Mouse (Mus musculus) testis, adult 2 months (tissue): Measurements from ENCODE around the gene Rnf145. TPM values are rescaled to one million over a fixed set of nuclear protein-coding genes. Genes with fewer than 3 reads are reported as not detected.

Experiments
- H3K27ac ChIP-seq: fragments of 200-500 bp; 2 replicates; pipeline ENCODE4 v1.5.1; 2012; ENCODE audit warnings: low read depth, low read length; ENCODE audit not compliant: control insufficient read depth, insufficient read depth
- H3K27me3 ChIP-seq: fragments of 200-500 bp; 2 replicates; pipeline ENCODE4 v1.6.1; 2012; ENCODE audit warnings: mild to moderate bottlenecking, low read length, moderate library complexity; ENCODE audit not compliant: control insufficient read depth, insufficient read depth
- H3K36me3 ChIP-seq: fragments of 200-500 bp; 2 replicates; pipeline ENCODE4 v1.6.1; 2012; ENCODE audit warnings: mild to moderate bottlenecking, low read length; ENCODE audit not compliant: control insufficient read depth, insufficient read depth
- H3K4me1 ChIP-seq: fragments of 200-500 bp; 2 replicates; pipeline ENCODE4 v1.6.1; 2012; ENCODE audit warnings: low read length; ENCODE audit not compliant: control insufficient read depth, insufficient read depth
- H3K4me3 ChIP-seq: fragments of 200-500 bp; 2 replicates; pipeline ENCODE4 v1.5.1; 2012; ENCODE audit warnings: low read depth, mild to moderate bottlenecking, low read length, moderate library complexity, mixed read lengths; ENCODE audit not compliant: control insufficient read depth
- CTCF ChIP-seq: fragments of 200-500 bp; IDR thresholded peaks from 2 replicates; pipeline ENCODE4 v1.5.1; 2012; ENCODE audit warnings: low read depth, mild to moderate bottlenecking, inconsistent platforms, low read length, moderate library complexity; ENCODE audit not compliant: control insufficient read depth, insufficient read depth, insufficient replicate concordance
- POLR2A ChIP-seq: fragments of 200-500 bp; IDR thresholded peaks from 2 replicates; pipeline ENCODE4 v1.6.1; 2012; ENCODE audit warnings: low read depth, mild to moderate bottlenecking, inconsistent platforms, low read length, moderate library complexity; ENCODE audit not compliant: control insufficient read depth
- polyA plus RNA-seq: library from polyadenylated mRNA; depleted of rRNA; stranded (reverse); fragments of >200 nt; gene quantifications from 2 replicates; pipeline ENCODE4 v1.2.3, GENCODE M21; 2012

Gene Rnf145
- polyA plus RNA-seq, 1 experiment, result 14.9 TPM

- TF ChIP-seq CTCF (no peak), POLR2A (no peak)
- no peak overlapping the region for H3K4me3 ChIP-seq
- H3K36me3 ChIP-seq, result no peaks in the 10 kb centered on the region
Observed at GRCm38 (mm10) chr11:44478382-44478781, 40.4 kb upstream of the Rnf145 start.

DNA sequence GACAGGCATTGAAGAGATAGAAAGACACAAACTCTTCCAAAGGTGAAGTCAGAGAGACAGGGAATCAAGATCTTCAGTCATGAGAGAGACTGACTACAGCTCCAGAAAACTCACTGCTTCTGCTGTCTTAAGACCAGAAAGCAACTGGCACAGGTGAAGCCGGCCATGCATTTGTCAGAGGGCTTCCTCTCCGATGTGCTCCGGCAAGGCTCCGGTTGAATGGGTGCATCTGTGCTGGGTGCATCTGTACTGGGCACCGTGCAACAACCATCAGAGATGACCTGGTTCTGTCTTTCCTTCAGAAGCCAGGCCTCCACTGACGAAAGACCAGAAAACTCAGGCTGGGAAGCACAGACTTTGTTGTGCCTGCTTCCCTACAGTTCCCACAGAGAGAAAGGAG, 38.5 kb upstream of the Rnf145 start:
- Histone ChIP-seq H3K4me3 (no peak overlapping the region), H3K36me3 (no peaks in the 10 kb centered on the region), H3K4me1 (no peaks in the 10 kb centered on the region; the same call in 1 of the 2 replicates), H3K27me3 (no peaks in the 10 kb centered on the region), H3K27ac (no peak overlapping the region)
- TF ChIP-seq CTCF (no peak), POLR2A (no peak)

More at GRCm38 (mm10) chr11:44478382-44478781, 40.4 kb upstream of the Rnf145 start:
- H3K27me3 ChIP-seq, result no peaks in the 10 kb centered on the region
- no peaks in the 10 kb centered on the region; the same call in 1 of the 2 replicates for H3K4me1 ChIP-seq
- H3K27ac ChIP-seq, result no peak overlapping the region

DNA sequence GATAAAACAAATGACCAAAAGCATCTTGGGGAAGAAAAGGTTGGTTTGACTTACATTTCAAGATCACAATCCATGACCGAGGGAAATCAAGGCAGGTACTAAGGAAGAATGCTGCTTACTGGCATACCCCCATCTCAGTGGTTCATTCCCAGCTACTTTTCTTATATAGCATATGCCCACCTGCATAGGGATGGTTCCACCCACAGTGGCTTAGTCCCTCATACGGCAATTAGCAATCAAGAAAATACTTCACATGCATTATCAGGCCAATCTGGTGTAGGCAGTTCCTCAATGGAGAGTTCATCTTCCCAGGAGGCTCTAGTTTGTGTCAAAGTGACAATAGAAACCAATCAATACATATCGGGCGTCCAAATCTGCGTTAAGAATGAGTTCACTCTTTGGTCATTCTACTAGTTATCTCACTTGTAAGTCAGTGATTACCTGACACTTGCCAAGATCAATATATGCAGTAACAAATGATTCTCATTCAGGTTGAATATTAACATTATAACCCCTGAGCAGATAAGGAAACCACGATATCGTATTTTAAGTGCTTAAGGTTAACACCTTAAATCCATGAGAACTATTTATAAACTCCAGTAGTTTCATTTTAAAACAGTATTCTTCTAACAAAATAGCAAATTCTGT, 33.6 kb upstream of the Rnf145 start:
- Histone ChIP-seq H3K27ac (no peak overlapping the region), H3K36me3 (no peaks in the 10 kb centered on the region), H3K27me3 (no peaks in the 10 kb centered on the region), H3K4me1 (no peaks in the 10 kb centered on the region; the same call in 1 of the 2 replicates), H3K4me3 (no peak overlapping the region)
- TF ChIP-seq POLR2A (no peak), CTCF (no peak)

DNA sequence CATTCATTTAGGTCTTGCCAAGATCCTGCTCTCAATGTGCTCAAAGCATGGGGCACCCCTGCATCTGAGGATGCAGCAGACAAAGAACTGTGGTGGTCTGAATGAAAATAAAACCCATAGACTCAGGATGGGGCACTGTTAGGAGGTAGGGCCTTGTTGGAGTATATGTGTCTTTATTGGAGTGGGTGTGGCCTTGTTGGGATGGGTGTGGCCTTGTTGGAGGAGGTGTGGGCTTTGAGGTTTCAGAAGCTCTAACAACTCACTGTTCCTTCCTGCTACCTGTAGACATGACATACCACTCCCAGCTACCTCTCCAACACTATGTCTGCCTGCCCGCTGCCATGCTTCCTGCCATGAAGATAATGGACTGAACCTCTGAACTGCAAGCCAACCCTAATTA, 29.6 kb upstream of the Rnf145 start:
- Histone ChIP-seq H3K36me3 (no peaks in the 10 kb centered on the region), H3K27me3 (no peaks in the 10 kb centered on the region), H3K4me1 (no peaks in the 10 kb centered on the region), H3K27ac (no peak overlapping the region), H3K4me3 (no peak overlapping the region)
- no peak for TF ChIP-seq POLR2A
- no peak for TF ChIP-seq CTCF

DNA sequence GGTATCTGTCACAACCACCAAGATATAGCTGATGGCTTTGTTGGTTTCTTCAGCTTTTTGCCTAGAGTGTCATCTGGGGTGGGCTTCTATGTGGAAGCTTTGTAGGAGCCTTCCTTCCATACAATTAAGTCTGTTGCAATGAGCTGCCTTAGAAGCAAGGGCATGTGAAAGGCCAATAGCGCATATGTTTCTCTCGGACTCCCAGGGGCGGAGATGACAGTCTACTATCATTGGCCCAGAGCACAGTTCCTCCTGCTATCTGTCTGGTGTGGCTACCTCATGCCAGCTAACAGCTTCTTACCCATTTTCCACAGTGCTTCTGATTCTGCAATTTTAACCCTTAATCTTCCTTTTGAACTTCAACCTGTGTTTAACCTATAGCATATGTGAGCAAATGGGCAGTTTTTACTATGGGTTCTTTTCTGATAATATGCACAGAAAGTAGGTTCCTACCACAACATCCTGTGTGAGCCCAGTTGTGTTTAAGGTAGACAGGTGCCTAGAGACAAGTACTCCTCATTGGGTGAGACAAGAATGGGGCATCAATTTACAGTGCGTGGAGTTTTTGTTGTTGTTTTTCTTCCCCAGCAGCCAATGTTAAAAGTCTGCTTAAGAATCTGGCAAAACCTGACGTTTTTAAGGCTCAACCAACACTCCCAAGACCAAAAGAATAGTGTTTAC, 24.0 kb upstream of the Rnf145 start:
- no peaks in the 10 kb centered on the region for H3K27me3 ChIP-seq
- no peak overlapping the region for H3K27ac ChIP-seq
- no peaks in the 10 kb centered on the region; the same call in 1 of the 2 replicates for H3K4me1 ChIP-seq
- TF ChIP-seq CTCF (no peak), POLR2A (no peak)
- H3K4me3 ChIP-seq, result no peak overlapping the region
- no peaks in the 10 kb centered on the region for H3K36me3 ChIP-seq

GRCm38 (mm10) chr11:44496217-44496616, 22.5 kb upstream of the Rnf145 start:
- no peaks in the 10 kb centered on the region for H3K27me3 ChIP-seq
- H3K27ac ChIP-seq, result no peak overlapping the region
- H3K4me1 ChIP-seq, result no peaks in the 10 kb centered on the region; the same call in 1 of the 2 replicates
- no peak overlapping the region for H3K4me3 ChIP-seq
- no peak for TF ChIP-seq CTCF
- TF ChIP-seq POLR2A, result no peak
- H3K36me3 ChIP-seq, result no peaks in the 10 kb centered on the region

- H3K27me3 ChIP-seq, result no peaks in the 10 kb centered on the region
- no peaks in the 10 kb centered on the region for H3K36me3 ChIP-seq
- TF ChIP-seq CTCF, result no peak
- no peak for TF ChIP-seq POLR2A
- no peak overlapping the region for H3K27ac ChIP-seq
- no peaks in the 10 kb centered on the region; the same call in 1 of the 2 replicates for H3K4me1 ChIP-seq
- H3K4me3 ChIP-seq, result no peak overlapping the region
Observed at GRCm38 (mm10) chr11:44498412-44499272, 20.1 kb upstream of the Rnf145 start.
